Mouse (Mus musculus): ENCODE data around the gene Mboat2.
A peak's percentile ranks its signal among the peaks of the same experiment; 100 is the strongest.

Mboat2 gene

GRCm38 (mm10) chr12:24895352-24895751 lies 64.7 kb downstream of the Mboat2 start:
- DNase-seq (ENCODE audit: extremely low spot score, low read depth, low spot score) = no peak

DNA sequence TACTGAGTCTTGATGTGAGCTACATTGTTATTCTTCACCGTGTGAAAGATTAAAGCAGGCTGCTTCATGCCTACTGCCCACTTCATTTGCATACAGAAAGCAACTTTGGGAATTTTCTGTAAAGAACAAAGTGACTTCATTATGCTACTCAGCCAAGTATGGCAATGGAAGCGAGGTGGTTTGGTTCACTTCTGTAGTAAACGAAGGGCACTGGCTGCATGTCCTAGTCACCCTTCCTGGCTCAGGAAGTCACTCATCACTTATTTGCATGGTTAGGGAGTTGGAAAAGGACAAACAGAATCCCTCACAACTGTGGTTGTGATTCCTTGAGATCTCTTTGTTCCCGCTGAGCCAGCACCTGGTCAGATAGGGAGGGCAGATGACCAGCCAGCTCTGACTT lies 66.7 kb downstream of the Mboat2 start:
- DNase-seq (ENCODE audit: extremely low spot score, low read depth, low spot score) = no peak

DNA sequence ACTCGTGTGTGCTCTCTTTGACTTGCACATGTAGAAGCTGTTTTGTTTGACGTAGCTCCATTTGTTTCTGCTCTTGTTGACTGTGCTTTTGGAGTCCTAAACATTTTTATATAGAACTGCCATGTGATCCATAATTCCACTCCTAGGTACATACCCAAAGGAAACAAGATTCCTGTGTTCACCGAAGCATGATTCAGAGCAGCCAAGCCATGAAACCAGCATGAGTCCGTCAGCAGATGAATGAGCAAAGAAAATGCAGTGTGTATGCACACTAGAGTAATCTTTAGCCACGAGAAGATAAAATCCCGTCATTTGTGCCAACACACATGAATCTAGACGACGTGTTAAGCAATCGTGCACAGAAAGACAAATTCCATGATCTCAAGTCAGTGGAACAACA lies 67.5 kb downstream of the Mboat2 start:
- no peak for DNase-seq (ENCODE audit: extremely low spot score, low read depth, low spot score)

DNA sequence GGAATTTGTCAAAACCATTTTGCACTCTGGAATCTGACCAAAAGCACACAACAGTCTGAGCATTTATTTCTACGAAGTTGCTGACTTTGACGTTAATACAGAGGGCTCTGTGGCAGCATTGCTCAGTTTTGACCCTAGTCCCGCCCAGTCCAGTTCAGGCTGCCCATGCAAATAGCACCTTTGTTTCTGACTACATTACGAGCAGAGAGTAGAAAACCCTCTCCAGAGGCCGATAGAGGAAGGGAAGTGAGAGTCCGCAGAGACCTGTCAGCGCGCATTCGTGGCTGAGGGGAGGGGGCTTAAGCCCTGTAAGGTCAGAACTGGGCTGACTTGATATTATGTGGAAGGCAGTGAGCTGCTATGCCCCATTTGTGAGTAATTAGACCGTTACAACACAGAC lies 69.0 kb downstream of the Mboat2 start:
- DNase-seq (ENCODE audit: extremely low spot score, low read depth, low spot score) = no peak

GRCm38 (mm10) chr12:24902736-24903135 lies 72.1 kb downstream of the Mboat2 start:
- no peak for DNase-seq (ENCODE audit: extremely low spot score, low read depth, low spot score)

- no peak for DNase-seq (ENCODE audit: extremely low spot score, low read depth, low spot score)
Measured at GRCm38 (mm10) chr12:24907894-24908293, 77.2 kb downstream of the Mboat2 start.

DNA sequence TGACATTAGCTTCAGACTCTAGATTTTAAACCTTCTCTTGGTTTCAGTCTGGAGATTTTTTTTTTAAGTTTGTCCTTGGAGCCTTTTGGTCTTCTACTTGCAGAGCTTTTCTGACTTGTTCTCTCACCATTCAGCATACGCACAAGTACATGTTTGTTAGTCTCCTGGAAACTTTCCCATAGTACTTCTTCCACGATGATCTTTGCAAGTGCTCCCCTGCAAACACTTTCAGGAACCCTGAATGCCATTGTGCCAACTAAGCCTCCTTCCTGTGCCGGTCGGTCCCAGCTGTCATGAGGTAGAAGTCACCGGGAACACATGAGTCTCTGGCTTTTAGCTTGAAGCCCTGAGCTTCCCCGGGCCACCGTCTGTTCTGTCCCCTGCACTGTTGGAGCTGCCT lies 79.0 kb downstream of the Mboat2 start:
- DNase-seq (ENCODE audit: extremely low spot score, low read depth, low spot score) = no peak

DNA sequence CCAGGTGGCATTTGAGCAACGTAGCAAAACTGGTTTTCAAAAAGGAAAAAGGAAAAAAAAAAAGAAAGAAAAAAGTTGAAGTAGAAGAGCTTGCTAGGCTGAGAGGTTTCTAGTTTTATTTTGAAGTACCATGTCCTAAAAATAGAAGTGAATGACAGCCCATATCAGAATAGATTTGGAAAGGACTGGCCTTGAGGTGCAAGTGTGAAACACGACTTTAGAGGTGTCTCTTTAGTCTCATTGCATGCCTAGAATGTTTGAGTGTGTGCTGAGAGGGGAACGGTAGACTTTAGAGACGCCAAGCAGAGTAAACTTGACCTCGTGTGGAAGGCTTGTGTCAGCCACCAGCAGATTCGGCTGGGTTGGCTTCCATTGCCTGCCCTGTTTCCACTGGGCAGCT lies 81.5 kb downstream of the Mboat2 start:
- no peak for DNase-seq (ENCODE audit: extremely low spot score, low read depth, low spot score)

DNA sequence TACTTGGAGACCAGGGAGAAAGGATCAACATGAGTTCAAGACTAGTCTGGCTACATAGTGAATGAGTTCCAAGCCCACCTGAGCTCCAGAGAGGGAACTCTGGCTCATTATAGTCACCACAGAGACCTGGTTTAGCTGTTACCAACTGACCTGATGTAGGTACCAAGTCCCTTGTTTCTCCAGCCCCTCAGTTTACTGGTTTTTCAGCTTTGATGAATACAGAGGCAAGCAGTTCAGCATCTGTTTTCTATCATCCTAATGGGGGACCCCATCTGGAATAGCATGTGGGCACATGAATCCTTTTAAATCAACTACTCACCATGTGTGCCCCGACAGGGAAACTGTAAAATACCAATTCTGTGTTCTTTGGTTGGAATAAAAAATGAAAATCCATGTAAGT lies 82.2 kb downstream of the Mboat2 start:
- DNase-seq (ENCODE audit: extremely low spot score, low read depth, low spot score) = peak; percentile 54

DNA sequence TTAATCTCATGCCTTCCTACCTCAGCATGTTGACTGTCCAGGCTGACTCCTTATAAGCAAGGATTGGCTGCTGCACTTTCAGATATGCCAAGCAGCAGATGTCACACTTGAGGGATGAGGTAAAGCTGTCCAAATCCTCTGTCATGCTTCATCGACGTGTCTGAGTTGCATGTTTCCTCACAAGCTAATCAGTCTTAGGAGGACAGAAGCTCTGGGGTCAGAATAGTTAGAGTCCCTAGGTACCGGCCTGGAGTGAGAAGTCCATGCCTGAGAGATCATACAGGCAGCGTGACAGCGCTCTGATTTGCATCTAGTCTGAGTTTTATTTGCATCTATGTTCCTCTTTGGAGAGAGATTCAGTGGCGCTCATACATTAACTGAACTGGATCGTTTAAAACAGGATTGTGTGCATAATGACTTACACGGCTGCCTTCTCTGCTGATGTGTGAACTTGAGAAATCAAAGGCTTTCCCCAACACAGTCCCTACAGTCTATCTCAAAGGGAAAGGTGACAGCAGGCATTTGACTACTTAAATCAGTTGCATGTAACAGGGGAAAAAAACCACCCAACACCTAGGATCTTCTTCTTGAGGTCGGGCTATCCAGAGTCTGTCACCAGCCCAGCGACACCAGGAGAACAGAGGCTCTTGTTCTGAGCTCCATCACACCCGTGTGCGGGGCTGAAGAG lies 88.0 kb downstream of the Mboat2 start:
- no peak for DNase-seq (ENCODE audit: extremely low spot score, low read depth, low spot score)

DNA sequence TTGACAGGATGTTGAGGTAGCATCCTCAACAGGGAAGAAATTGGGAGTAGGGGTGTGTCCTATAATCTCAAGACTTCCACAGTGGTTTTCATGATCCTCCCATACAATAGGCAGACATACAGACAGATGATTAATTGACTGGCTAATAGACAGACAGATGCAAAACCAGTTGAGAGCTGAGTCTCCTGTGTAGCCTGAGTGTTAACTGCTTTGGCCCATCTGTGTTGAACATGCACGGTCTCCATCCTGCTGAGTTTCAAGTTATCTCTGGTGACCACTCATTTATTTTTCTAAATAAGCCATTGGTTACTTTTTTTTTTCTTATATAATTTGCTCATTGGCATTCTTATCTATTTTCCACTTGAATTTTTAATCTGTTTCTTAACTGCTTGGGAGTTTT lies 90.2 kb downstream of the Mboat2 start:
- no peak for DNase-seq (ENCODE audit: extremely low spot score, low read depth, low spot score)

DNA sequence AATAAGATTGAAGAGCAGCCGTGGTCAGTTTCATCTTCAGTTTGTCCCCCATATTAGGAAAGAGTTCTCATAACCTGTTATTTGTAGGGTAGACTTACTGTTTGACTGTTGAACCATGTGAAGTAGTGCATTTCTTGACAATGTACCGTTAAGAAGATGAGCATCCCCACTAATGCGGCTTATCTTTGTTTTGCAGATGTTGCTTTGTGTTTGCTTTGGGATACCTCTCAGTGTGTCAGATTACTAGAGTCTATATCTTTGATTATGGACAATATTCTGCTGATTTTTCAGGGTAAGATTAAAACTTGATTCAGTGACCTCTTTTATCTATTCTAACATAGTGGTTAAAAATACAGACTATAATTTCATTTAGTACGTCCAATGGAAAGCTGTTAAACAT lies 93.3 kb downstream of the Mboat2 start:
- DNase-seq (ENCODE audit: extremely low spot score, low read depth, low spot score) = no peak

DNA sequence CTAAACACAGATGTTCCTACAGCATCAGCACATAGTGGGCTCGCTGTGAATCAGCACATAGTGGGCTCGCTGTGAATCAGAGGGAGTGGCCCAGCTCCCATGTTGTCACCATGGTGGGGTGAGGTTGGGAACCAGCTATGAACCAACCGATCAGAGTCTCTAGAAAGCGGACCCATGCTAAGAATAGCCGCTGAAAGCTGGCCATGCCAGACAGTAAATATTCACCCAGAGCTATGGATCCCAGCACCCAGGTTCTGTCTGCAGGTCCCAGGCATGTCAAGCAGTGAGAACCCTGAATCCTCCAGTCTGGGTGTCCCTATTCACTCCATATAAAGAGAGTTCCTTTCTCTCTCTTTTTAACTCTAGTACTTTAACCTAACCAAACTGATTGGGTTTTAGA lies 94.6 kb downstream of the Mboat2 start:
- no peak for DNase-seq (ENCODE audit: extremely low spot score, low read depth, low spot score)

- no peak for DNase-seq (ENCODE audit: extremely low spot score, low read depth, low spot score)
Measured at GRCm38 (mm10) chr12:24925684-24926083, 95.0 kb downstream of the Mboat2 start.

DNA sequence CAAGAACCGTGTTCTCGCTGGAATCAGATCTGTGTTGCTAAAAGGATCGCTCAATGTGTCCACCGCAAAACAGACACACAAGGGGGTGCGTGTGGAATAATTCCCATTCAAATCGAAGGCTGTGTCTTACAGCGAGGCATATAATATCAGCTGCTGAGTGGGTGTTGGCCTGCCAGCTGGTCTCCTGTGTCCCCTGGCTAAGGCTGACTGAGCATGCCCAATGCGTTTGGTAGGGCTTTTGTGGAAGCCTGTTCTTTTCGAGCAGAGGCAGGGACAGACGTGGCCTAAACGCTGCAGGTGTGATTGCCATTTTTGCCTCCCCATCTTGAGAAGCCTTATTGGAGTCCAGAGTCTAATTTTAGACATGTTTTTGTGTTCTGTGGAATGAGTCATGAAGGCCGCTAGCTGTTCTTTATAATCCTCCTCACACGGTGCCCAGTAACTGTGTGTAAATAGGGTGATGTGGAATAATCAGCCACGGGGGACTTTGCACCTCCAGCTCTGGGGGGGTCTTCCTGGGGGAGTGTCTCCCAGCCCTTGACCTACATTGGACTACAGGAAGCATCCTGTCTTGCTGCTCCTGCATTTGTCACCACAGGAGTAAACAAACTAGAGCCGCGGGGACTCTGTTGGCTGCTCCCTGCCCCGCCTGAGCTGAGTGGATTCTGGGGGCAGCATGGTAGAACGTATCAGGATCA lies 97.5 kb downstream of the Mboat2 start:
- no peak for DNase-seq (ENCODE audit: extremely low spot score, low read depth, low spot score)

GRCm38 (mm10) chr12:24929043-24929442 lies 98.4 kb downstream of the Mboat2 start:
- DNase-seq (ENCODE audit: extremely low spot score, low read depth, low spot score) = no peak

DNA sequence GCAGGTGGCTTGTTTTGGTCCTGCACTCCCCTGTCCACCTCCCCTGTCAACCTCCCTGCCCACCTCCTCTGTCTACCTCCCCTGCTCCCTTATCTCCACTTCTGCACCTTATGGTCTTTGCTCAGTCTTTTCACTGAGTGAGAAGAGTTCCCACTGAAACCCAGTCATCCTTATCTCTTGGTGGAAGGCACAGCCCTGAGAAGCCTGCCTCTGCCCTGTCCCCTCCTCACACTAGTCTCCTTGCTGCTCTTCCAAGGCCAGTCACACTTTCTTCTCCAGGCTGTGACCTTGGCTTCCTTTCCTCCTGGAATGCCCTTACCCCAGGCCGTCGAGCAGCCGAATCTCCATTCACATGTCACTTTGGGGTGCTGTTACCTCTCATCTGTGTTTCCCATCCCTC lies 100.1 kb downstream of the Mboat2 start:
- DNase-seq (ENCODE audit: extremely low spot score, low read depth, low spot score) = no peak

DNA sequence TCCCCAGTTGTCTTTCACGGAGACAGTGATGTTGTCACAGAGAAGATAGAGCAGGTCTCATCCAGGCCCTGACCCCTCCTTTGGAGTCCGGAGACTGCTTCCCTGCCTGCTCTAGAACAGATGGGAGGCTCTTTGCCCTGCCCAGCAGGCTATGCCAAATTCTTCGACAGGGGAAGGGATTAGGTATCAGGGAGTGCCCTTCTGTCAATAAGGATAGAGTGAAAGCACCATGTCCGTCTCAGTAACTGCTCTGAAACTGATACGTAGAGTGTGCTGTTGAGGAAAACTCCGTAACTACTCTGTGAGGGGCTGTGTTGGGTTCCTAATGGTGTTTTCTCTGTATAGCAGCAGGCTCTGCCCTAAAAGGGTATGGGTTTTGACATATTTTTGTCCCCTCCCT lies 101.4 kb downstream of the Mboat2 start:
- DNase-seq (ENCODE audit: extremely low spot score, low read depth, low spot score) = no peak

DNA sequence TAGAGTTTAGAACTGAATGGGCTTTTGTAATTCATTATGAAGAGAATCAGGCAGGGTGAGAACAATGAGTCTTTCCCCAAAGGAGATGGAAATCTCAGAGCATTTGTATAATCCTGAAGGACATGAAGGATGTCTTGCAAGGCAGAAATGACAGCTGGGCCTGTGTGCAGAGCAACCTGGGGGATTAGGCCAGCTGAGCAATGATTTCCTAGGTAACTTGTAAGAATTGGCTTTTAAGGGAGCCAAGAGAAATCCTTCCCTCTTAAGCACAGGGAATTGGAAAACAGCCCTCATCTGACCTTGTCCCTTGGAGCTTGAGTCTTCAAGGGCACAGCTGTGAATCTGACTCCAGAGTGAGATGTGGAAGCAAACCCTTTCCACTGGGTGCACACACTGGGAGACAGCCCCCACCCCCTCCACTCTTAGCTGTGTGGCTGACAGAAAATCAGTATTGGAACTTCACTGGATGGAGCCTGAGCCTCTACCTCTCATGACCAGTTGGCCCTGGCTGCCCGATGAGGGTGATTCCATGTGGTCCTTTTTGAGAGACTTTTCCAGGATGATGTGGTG lies 102.6 kb downstream of the Mboat2 start:
- DNase-seq (ENCODE audit: extremely low spot score, low read depth, low spot score) = no peak

- DNase-seq (ENCODE audit: extremely low spot score, low read depth, low spot score) = no peak
Measured at GRCm38 (mm10) chr12:24933996-24934395, 103.3 kb downstream of the Mboat2 start.

GRCm38 (mm10) chr12:24936281-24936680 lies 105.6 kb downstream of the Mboat2 start:
- DNase-seq (ENCODE audit: extremely low spot score, low read depth, low spot score) = no peak

DNA sequence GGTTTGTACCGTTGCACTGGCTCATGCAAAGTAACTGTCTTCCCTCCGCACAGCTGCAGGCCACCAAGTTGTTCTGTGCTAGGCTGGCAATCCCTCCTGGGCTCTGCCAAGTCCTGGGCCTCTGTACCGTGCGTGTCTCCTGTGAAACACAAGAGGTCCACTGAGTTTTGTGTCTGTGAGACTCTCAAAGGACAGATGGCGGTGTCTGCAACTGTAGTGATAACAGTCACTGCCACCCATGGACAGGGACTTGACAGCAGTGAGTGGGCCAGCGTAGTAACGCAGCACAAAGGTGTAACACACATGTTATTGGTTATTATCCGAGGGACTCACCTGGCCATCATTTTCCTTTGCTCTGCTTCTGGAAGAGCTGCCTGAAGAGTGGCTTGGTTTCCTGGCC lies 108.7 kb downstream of the Mboat2 start:
- no peak for DNase-seq (ENCODE audit: extremely low spot score, low read depth, low spot score)

Measured in hindlimb bud, embryonic 11.5 days (tissue).